Mouse (Mus musculus): ENCODE measurements at regions not wholly inside any gene's neighbourhood (a gene's known extent, or its start where the extent isn't known, plus 50 kb on each side); places are given as distances from the start of the nearest gene placed in this dataset.

DNA sequence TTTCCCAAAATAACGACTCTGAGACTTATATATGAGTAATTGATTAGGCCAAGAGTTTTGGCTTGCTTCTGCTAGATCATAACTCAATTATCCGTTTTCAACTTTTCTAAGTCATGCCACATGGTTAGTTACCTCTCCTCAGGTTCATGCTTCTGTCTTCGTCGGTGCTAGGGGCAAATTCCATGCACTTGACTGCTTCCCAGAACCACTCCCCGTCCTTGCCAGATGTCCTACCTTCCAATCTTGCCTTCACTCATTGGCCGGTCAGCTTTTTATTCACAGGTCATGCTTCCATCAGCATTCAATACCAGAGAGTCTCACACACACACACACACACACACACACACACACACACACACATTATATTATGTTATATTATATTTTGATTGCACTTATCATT is 66.4 kb upstream of the Arhgap32 start:
- no peak for DNase-seq (ENCODE audit: low spot score in 2 of 2)

DNA sequence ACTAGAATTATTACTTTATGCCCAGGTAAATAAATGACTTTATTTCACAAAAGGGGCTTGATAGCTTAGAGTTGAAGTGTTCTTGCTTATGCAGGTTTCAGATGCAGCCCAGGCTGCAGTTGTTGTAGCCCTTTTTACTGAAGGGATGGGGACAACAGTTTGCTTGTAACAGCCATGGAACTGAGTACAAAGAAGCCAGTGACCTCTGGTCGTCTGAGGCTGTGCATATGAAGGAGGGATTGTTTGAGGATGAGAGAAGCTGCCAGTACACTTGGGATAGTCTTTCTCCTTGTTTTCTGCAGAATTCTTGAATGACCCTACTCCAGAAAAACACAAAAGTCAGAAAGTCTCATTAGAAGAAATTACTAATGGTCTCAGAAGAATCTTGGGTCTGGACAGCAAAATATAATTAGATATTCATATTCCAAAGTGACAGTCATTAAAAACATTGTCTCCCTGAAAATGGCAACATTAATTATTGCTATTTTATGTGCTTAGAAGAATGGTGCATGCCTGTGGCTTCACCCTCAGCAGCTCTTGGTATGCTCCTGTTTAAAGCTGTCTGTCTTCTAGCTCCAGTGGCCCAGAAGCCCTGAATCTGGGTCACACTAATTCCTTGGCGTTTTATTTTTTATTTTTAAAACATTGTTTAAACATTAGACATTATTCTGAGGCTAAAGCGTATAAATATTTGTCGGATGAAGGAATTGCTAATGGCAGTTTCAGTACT is 61.9 kb upstream of the Arhgap32 start:
- no peak for DNase-seq (ENCODE audit: low spot score in 2 of 2)

DNA sequence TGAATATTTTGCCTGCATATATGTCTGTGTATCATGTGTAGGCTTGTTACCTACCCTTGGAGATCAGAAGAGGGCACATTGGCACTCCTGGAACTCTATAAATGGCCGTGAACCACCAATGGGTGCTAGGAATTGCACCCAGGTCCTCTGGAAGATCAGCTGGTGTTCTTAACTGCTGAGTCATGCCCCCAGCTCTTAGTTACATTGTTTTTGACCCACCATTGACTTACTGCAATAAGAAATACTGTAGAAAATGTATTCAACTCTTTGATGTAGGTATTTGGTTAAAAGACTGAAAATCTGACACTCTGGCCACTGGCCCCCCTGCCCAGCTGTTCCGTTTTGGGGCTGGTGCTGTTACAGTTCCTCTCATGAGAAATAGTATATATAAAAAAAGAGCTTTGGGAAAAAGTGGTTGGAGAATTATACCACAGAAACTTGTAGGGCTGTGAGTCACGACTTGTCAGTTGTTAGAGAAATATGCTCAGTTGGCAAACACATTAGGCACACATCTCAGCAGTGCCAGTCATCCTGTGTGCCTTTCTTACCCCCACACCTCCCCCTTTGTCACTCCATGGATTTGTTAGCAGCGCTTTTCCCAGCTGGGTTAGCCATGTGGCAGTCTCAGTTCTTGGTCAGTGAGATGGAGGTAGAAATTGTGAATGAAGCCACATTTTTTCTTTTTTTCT is 58.4 kb upstream of the Arhgap32 start:
- DNase-seq (ENCODE audit: low spot score in 2 of 2): no peak

DNA sequence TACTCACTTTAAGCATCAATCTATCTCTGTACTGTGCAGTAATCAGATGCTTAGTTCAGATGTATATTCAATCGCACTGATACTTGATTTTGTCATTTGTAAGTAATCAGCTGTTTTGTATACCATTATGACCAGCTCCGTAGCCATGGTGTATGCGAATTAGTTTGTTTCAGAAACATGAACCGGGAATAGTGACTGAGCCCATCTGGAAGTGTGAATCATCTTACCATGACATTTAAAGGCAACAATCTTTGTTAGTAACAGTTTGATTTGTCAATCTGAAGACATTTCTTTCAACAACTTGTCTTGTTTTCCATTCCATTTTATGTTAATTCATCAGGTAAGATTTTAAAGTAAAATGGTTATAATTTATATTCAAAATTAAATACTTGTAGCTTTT is 53.2 kb upstream of the Arhgap32 start:
- no peak for DNase-seq (ENCODE audit: low spot score in 2 of 2)

DNA sequence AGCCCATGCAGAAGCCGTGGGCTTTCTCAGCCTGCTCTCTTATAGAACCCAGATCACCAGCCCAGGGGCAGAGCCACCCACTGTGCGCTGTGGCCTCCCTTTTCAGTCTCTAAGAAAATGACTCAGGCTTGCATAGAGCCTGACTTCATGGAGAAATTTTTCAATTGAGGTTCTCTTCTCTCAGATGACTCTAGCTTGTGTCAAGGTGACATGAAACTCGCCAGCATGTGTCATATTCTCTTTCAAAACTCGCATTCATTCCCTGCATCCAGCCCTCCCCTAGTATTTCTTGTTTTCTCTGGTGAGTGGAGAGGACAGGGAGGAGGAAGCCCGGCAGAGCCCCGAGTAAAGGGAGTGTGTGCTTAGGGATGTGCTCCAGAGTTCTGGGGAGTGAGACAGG is 52.4 kb upstream of the Arhgap32 start:
- DNase-seq (ENCODE audit: low spot score in 2 of 2): no peak

DNA sequence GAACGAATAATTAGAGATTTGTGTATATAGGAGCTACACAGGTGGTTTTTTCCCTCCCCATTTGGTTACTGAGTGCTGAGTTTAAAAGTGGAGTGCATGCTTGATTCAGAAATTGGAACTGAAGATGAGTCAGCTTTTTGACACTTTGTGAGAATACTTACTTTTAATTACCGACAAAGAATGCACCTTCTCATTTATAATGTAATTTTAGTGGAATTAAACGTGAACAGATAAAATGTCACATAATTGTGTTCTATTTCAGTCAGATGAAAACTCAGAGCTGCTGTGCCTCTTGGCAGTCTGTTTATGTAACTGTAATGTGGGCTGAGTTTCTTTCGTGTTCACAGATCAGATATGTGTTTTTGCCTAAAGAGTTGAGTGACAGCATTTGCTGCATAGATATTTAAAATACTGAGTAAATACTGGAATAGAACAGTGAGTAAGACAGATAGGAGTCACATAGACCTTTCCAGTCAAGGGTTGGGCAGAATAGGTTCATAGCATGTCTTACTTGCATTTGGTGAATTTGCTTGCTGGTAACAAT is 51.9 kb upstream of the Arhgap32 start:
- no peak for DNase-seq (ENCODE audit: low spot score in 2 of 2)

Measured in layer of hippocampus, postnatal 10 days (tissue).